Mouse (Mus musculus) heart, postnatal 0 days (tissue): ENCODE measurements at regions not wholly inside any gene's neighbourhood (a gene's known extent, or its start where the extent isn't known, plus 50 kb on each side); places are given as distances from the start of the nearest gene placed in this dataset.

Experiments used
- CTCF ChIP-seq: IDR thresholded peaks from 2 replicates; pipeline ENCODE4 v1.5.1; 2016; ENCODE audit warnings: antibody characterized with exemption, control low read depth, low read depth
- EP300 ChIP-seq: IDR thresholded peaks from 2 replicates; pipeline ENCODE4 v1.6.1; 2016; ENCODE audit warnings: antibody characterized with exemption, low read depth

GRCm38 (mm10) chr10:17111071-17111470 is 611.9 kb upstream of the Cited2 start:
- no peak for TF ChIP-seq CTCF
- TF ChIP-seq EP300, result no peak
